Mouse (Mus musculus): ENCODE measurements around the gene Galr2. TPM values are rescaled to one million over a fixed set of nuclear protein-coding genes. Genes with fewer than 3 reads are reported as not detected.
"Not testable (repeated sequence)": the region's sequence is repeated elsewhere in the genome, so short reads cannot be mapped to it uniquely, and the experiment has no call there.

Galr2 gene
- total and polyA plus RNA-seq, 2 experiments from 2014 or later, result 0.54 TPM; not detected in 1

GRCm38 (mm10) chr11:116274045-116274666, 6.6 kb upstream of the Galr2 start, which contains the start of gene Srp68:
Gene Srp68, minus strand, starts transcription at chr11:116274217.
- H3K27me3 ChIP-seq (ENCODE audit: insufficient read depth, low read length), result no peaks in the 10 kb centered on the region
- peak; percentile 41; the same call in 1 of the 2 replicates for TF ChIP-seq CTCF (IDR thresholded peaks at IDR 0.05)
- H3K4me3 ChIP-seq (ENCODE audit: low read depth, low read length), result peak within 1 kb of the TSS; percentile 84
- ATAC-seq (ENCODE audit: low FRiP score) (peak; percentile 98), DNase-seq (ENCODE audit: low spot score) (peak; percentile 97)
- peak within 1 kb of the TSS; percentile 65 for H3K4me2 ChIP-seq (ENCODE audit: low read depth, low read length, poor library complexity, severe bottlenecking)
- H3K27ac ChIP-seq (ENCODE audit: low read depth, low read length), result peak within 1 kb of the TSS; percentile 92
- H3K9ac ChIP-seq (replicated peaks; ENCODE audit: low read length, poor library complexity, severe bottlenecking), result peak within 1 kb of the TSS; percentile 92
- H3K9me3 ChIP-seq (ENCODE audit: low read length), result no peaks in the 10 kb centered on the region
- peaks cover 18% of the 10 kb centered on the region for H3K36me3 ChIP-seq (ENCODE audit: insufficient read depth, low read length)
- H3K4me1 ChIP-seq (ENCODE audit: insufficient read depth, low read length), result peaks cover 4% of the 10 kb centered on the region
- WGBS, result 2% methylated on average over 32 of the region's 32 CpGs

GRCm38 (mm10) chr11:116277184-116277583, 3.6 kb upstream of the Galr2 start:
- H3K36me3 ChIP-seq (ENCODE audit: insufficient read depth, low read length); DNase-seq (ENCODE audit: low spot score); H3K4me2 ChIP-seq (ENCODE audit: low read depth, low read length, poor library complexity, severe bottlenecking); H3K9ac ChIP-seq (replicated peaks; ENCODE audit: low read length, poor library complexity, severe bottlenecking); H3K9me3 ChIP-seq (ENCODE audit: low read length); H3K4me1 ChIP-seq (ENCODE audit: insufficient read depth, low read length); ATAC-seq (ENCODE audit: low FRiP score); H3K4me3 ChIP-seq (ENCODE audit: low read depth, low read length); H3K27ac ChIP-seq (ENCODE audit: low read depth, low read length): not testable (repeated sequence)
- peaks cover 21% of the 10 kb centered on the region for H3K27me3 ChIP-seq (ENCODE audit: insufficient read depth, low read length)
- 89% methylated on average over 1 of the region's 1 CpGs for WGBS

GRCm38 (mm10) chr11:116281671-116282070, 932 bp downstream of the Galr2 start:
- Histone ChIP-seq H3K9me3 (ENCODE audit: low read length) (no peaks in the 10 kb centered on the region), H3K4me2 (ENCODE audit: low read depth, low read length, poor library complexity, severe bottlenecking) (peak overlapping the region; percentile 53), H3K27me3 (ENCODE audit: insufficient read depth, low read length) (peaks cover 38% of the 10 kb centered on the region), H3K36me3 (ENCODE audit: insufficient read depth, low read length) (no peaks in the 10 kb centered on the region), H3K27ac (ENCODE audit: low read depth, low read length) (no peak overlapping the region), H3K9ac (replicated peaks; ENCODE audit: low read length, poor library complexity, severe bottlenecking) (peak overlapping the region; percentile 50), H3K4me1 (ENCODE audit: insufficient read depth, low read length) (peaks cover 4% of the 10 kb centered on the region; the same call in 1 of the 2 replicates), H3K4me3 (ENCODE audit: low read depth, low read length) (peak overlapping the region; percentile 33)
- no peak for ATAC-seq (ENCODE audit: low FRiP score)
- WGBS, result 1% methylated on average over 18 of the region's 18 CpGs
- no peak for TF ChIP-seq CTCF (IDR thresholded peaks at IDR 0.05)
- no peak for DNase-seq (ENCODE audit: low spot score)

GRCm38 (mm10) chr11:116282089-116282488, 1.4 kb downstream of the Galr2 start:
- H3K4me1 ChIP-seq (ENCODE audit: insufficient read depth, low read length), result peaks cover 4% of the 10 kb centered on the region; the same call in 1 of the 2 replicates
- H3K27me3 ChIP-seq (ENCODE audit: insufficient read depth, low read length), result peaks cover 38% of the 10 kb centered on the region
- 1% methylated on average over 11 of the region's 11 CpGs for WGBS
- TF ChIP-seq CTCF (IDR thresholded peaks at IDR 0.05), result peak; percentile 21; the same call in 1 of the 2 replicates
- DNase-seq (ENCODE audit: low spot score) (peak; percentile 29), ATAC-seq (ENCODE audit: low FRiP score) (no peak)
- H3K4me2 ChIP-seq (ENCODE audit: low read depth, low read length, poor library complexity, severe bottlenecking), result peak overlapping the region; percentile 53; the same call in 1 of the 2 replicates
- H3K4me3 ChIP-seq (ENCODE audit: low read depth, low read length), result peak overlapping the region; percentile 33; the same call in 1 of the 2 replicates
- H3K36me3 ChIP-seq (ENCODE audit: insufficient read depth, low read length), result no peaks in the 10 kb centered on the region
- no peaks in the 10 kb centered on the region for H3K9me3 ChIP-seq (ENCODE audit: low read length)
- no peak overlapping the region for H3K27ac ChIP-seq (ENCODE audit: low read depth, low read length)
- no peak overlapping the region for H3K9ac ChIP-seq (replicated peaks; ENCODE audit: low read length, poor library complexity, severe bottlenecking)

GRCm38 (mm10) chr11:116282912-116283521, 2.3 kb downstream of the Galr2 start:
- 9% methylated on average over 48 of the region's 48 CpGs for WGBS
- TF ChIP-seq CTCF (IDR thresholded peaks at IDR 0.05), result no peak
- H3K9me3 ChIP-seq (ENCODE audit: low read length), result no peaks in the 10 kb centered on the region
- H3K4me3 ChIP-seq (ENCODE audit: low read depth, low read length), result peak overlapping the region; percentile 6; the same call in 1 of the 2 replicates
- peaks cover 9% of the 10 kb centered on the region for H3K36me3 ChIP-seq (ENCODE audit: insufficient read depth, low read length)
- H3K27me3 ChIP-seq (ENCODE audit: insufficient read depth, low read length), result peaks cover 38% of the 10 kb centered on the region
- no peak overlapping the region for H3K27ac ChIP-seq (ENCODE audit: low read depth, low read length)
- no peak for DNase-seq (ENCODE audit: low spot score)
- peaks cover 4% of the 10 kb centered on the region; the same call in 1 of the 2 replicates for H3K4me1 ChIP-seq (ENCODE audit: insufficient read depth, low read length)
- H3K9ac ChIP-seq (replicated peaks; ENCODE audit: low read length, poor library complexity, severe bottlenecking), result 0 out of 2 replicates have a peak overlapping the region, but pooled peaks have one; percentile 2
- no peak for ATAC-seq (ENCODE audit: low FRiP score)
- H3K4me2 ChIP-seq (ENCODE audit: low read depth, low read length, poor library complexity, severe bottlenecking), result peak overlapping the region; percentile 26; the same call in 1 of the 2 replicates

GRCm38 (mm10) chr11:116283982-116284381, 3.2 kb downstream of the Galr2 start:
- no peaks in the 10 kb centered on the region for H3K9me3 ChIP-seq (ENCODE audit: low read length)
- no peak for TF ChIP-seq CTCF (IDR thresholded peaks at IDR 0.05)
- no peak overlapping the region for H3K27ac ChIP-seq (ENCODE audit: low read depth, low read length)
- DNase-seq (ENCODE audit: low spot score) (no peak), ATAC-seq (ENCODE audit: low FRiP score) (no peak)
- H3K27me3 ChIP-seq (ENCODE audit: insufficient read depth, low read length), result peaks cover 38% of the 10 kb centered on the region
- peaks cover 19% of the 10 kb centered on the region for H3K36me3 ChIP-seq (ENCODE audit: insufficient read depth, low read length)
- peaks cover 4% of the 10 kb centered on the region; the same call in 1 of the 2 replicates for H3K4me1 ChIP-seq (ENCODE audit: insufficient read depth, low read length)
- no peak overlapping the region for H3K4me3 ChIP-seq (ENCODE audit: low read depth, low read length)
- WGBS, result 63% methylated on average over 6 of the region's 6 CpGs
- no peak overlapping the region for H3K4me2 ChIP-seq (ENCODE audit: low read depth, low read length, poor library complexity, severe bottlenecking)
- no peak overlapping the region for H3K9ac ChIP-seq (replicated peaks; ENCODE audit: low read length, poor library complexity, severe bottlenecking)

All from midbrain, postnatal 0 days (tissue).